Mouse (Mus musculus): ENCODE measurements at regions not wholly inside any gene's neighbourhood (a gene's known extent, or its start where the extent isn't known, plus 50 kb on each side); places are given as distances from the start of the nearest gene placed in this dataset.

- H3K4me2 ChIP-seq (replicated peaks; ENCODE audit: low read depth), result no peak overlapping the region
- DNase-seq (ENCODE audit: low spot score) (no peak), ATAC-seq (ENCODE audit: low FRiP score, low TSS enrichment) (no peak)
- no peak overlapping the region for H3K27ac ChIP-seq (replicated peaks)
- H3K36me3 ChIP-seq (ENCODE audit: control insufficient read depth, insufficient read depth, low read length), result no peaks in the 10 kb centered on the region
- WGBS, result 88% methylated on average over 10 of the region's 10 CpGs
- no peaks in the 10 kb centered on the region for H3K27me3 ChIP-seq (ENCODE audit: control insufficient read depth, insufficient read depth, low read length)
- no peak for TF ChIP-seq CTCF (IDR thresholded peaks at IDR 0.05; ENCODE audit: low read depth)
- H3K9me3 ChIP-seq (ENCODE audit: control insufficient read depth, low read length), result no peaks in the 10 kb centered on the region
- H3K9ac ChIP-seq (ENCODE audit: low read length), result no peak overlapping the region
- no peaks in the 10 kb centered on the region for H3K4me1 ChIP-seq (replicated peaks; ENCODE audit: control insufficient read depth, insufficient read depth)
- no peak overlapping the region for H3K4me3 ChIP-seq (ENCODE audit: low read depth, low read length)
Measured at GRCm38 (mm10) chr4:131597996-131598395, 240.1 kb downstream of the Ptpru start.

- no peaks in the 10 kb centered on the region for H3K4me1 ChIP-seq (replicated peaks; ENCODE audit: control insufficient read depth, insufficient read depth)
- DNase-seq (ENCODE audit: low spot score) (no peak), ATAC-seq (ENCODE audit: low FRiP score, low TSS enrichment) (no peak)
- H3K9me3 ChIP-seq (ENCODE audit: control insufficient read depth, low read length), result 0 out of 2 replicates have a peak, but pooled peaks cover 3% of the 10 kb centered on the region
- no peaks in the 10 kb centered on the region for H3K27me3 ChIP-seq (ENCODE audit: control insufficient read depth, insufficient read depth, low read length)
- WGBS, result 61% methylated on average over 8 of the region's 8 CpGs
- no peak overlapping the region for H3K4me2 ChIP-seq (replicated peaks; ENCODE audit: low read depth)
- no peaks in the 10 kb centered on the region for H3K36me3 ChIP-seq (ENCODE audit: control insufficient read depth, insufficient read depth, low read length)
- no peak overlapping the region for H3K4me3 ChIP-seq (ENCODE audit: low read depth, low read length)
- TF ChIP-seq EP300 (optimal IDR thresholded peaks at IDR 0.05), result no peak
- TF ChIP-seq CTCF (IDR thresholded peaks at IDR 0.05; ENCODE audit: low read depth), result no peak
- no peak overlapping the region for H3K27ac ChIP-seq (replicated peaks)
- H3K9ac ChIP-seq (ENCODE audit: low read length), result no peak overlapping the region
Measured at GRCm38 (mm10) chr4:131614434-131614833, 223.7 kb downstream of the Ptpru start.

- no peak for DNase-seq (ENCODE audit: low spot score)
- Histone ChIP-seq H3K4me1 (replicated peaks; ENCODE audit: control insufficient read depth, insufficient read depth) (no peaks in the 10 kb centered on the region), H3K9ac (ENCODE audit: low read length) (no peak overlapping the region), H3K36me3 (ENCODE audit: control insufficient read depth, insufficient read depth, low read length) (no peaks in the 10 kb centered on the region), H3K9me3 (ENCODE audit: control insufficient read depth, low read length) (0 out of 2 replicates have a peak, but pooled peaks cover 3% of the 10 kb centered on the region), H3K4me3 (ENCODE audit: low read depth, low read length) (no peak overlapping the region), H3K4me2 (replicated peaks; ENCODE audit: low read depth) (no peak overlapping the region), H3K27me3 (ENCODE audit: control insufficient read depth, insufficient read depth, low read length) (no peaks in the 10 kb centered on the region), H3K27ac (replicated peaks) (no peak overlapping the region)
- ATAC-seq (ENCODE audit: low FRiP score, low TSS enrichment), result no peak
- 47% methylated on average over 12 of the region's 12 CpGs for WGBS
- TF ChIP-seq CTCF (IDR thresholded peaks at IDR 0.05; ENCODE audit: low read depth) (no peak), EP300 (optimal IDR thresholded peaks at IDR 0.05) (no peak)
Measured at GRCm38 (mm10) chr4:131615587-131615986, 222.5 kb downstream of the Ptpru start.

- H3K4me2 ChIP-seq (replicated peaks; ENCODE audit: low read depth), result no peak overlapping the region
- ATAC-seq (ENCODE audit: low FRiP score, low TSS enrichment), result no peak
- TF ChIP-seq EP300 (optimal IDR thresholded peaks at IDR 0.05) (no peak), CTCF (IDR thresholded peaks at IDR 0.05; ENCODE audit: low read depth) (no peak)
- DNase-seq (ENCODE audit: low spot score), result no peak
- H3K4me3 ChIP-seq (ENCODE audit: low read depth, low read length), result no peak overlapping the region
- no peak overlapping the region for H3K27ac ChIP-seq (replicated peaks)
- H3K9ac ChIP-seq (ENCODE audit: low read length), result no peak overlapping the region
- no peaks in the 10 kb centered on the region for H3K36me3 ChIP-seq (ENCODE audit: control insufficient read depth, insufficient read depth, low read length)
- H3K4me1 ChIP-seq (replicated peaks; ENCODE audit: control insufficient read depth, insufficient read depth), result no peaks in the 10 kb centered on the region
- no peaks in the 10 kb centered on the region for H3K27me3 ChIP-seq (ENCODE audit: control insufficient read depth, insufficient read depth, low read length)
- 58% methylated on average over 5 of the region's 5 CpGs for WGBS
- H3K9me3 ChIP-seq (ENCODE audit: control insufficient read depth, low read length), result no peaks in the 10 kb centered on the region
Measured at GRCm38 (mm10) chr4:131638105-131638504, 200.0 kb downstream of the Ptpru start.

GRCm38 (mm10) chr4:131656034-131656433, 182.1 kb downstream of the Ptpru start:
- Histone ChIP-seq H3K4me1 (replicated peaks; ENCODE audit: control insufficient read depth, insufficient read depth) (no peaks in the 10 kb centered on the region), H3K9me3 (ENCODE audit: control insufficient read depth, low read length) (no peaks in the 10 kb centered on the region), H3K9ac (ENCODE audit: low read length) (no peak overlapping the region), H3K4me2 (replicated peaks; ENCODE audit: low read depth) (no peak overlapping the region), H3K36me3 (ENCODE audit: control insufficient read depth, insufficient read depth, low read length) (no peaks in the 10 kb centered on the region), H3K27me3 (ENCODE audit: control insufficient read depth, insufficient read depth, low read length) (no peaks in the 10 kb centered on the region), H3K27ac (replicated peaks) (no peak overlapping the region), H3K4me3 (ENCODE audit: low read depth, low read length) (no peak overlapping the region)
- no peak for DNase-seq (ENCODE audit: low spot score)
- TF ChIP-seq EP300 (optimal IDR thresholded peaks at IDR 0.05), result no peak
- no peak for TF ChIP-seq CTCF (IDR thresholded peaks at IDR 0.05; ENCODE audit: low read depth)
- ATAC-seq (ENCODE audit: low FRiP score, low TSS enrichment), result no peak
- WGBS, result 21% methylated on average over 8 of the region's 8 CpGs

GRCm38 (mm10) chr4:131657922-131658321, 180.2 kb downstream of the Ptpru start:
- H3K27me3 ChIP-seq (ENCODE audit: control insufficient read depth, insufficient read depth, low read length), result no peaks in the 10 kb centered on the region
- no peaks in the 10 kb centered on the region for H3K9me3 ChIP-seq (ENCODE audit: control insufficient read depth, low read length)
- H3K9ac ChIP-seq (ENCODE audit: low read length), result no peak overlapping the region
- WGBS, result 15% methylated on average over 10 of the region's 10 CpGs
- no peaks in the 10 kb centered on the region for H3K36me3 ChIP-seq (ENCODE audit: control insufficient read depth, insufficient read depth, low read length)
- H3K4me1 ChIP-seq (replicated peaks; ENCODE audit: control insufficient read depth, insufficient read depth), result no peaks in the 10 kb centered on the region
- no peak overlapping the region for H3K4me3 ChIP-seq (ENCODE audit: low read depth, low read length)
- TF ChIP-seq CTCF (IDR thresholded peaks at IDR 0.05; ENCODE audit: low read depth) (no peak), EP300 (optimal IDR thresholded peaks at IDR 0.05) (no peak)
- ATAC-seq (ENCODE audit: low FRiP score, low TSS enrichment) (no peak), DNase-seq (ENCODE audit: low spot score) (peak; percentile 50)
- H3K27ac ChIP-seq (replicated peaks), result no peak overlapping the region
- H3K4me2 ChIP-seq (replicated peaks; ENCODE audit: low read depth), result no peak overlapping the region
